Mouse (Mus musculus) lung, embryonic 15.5 days (tissue): ENCODE measurements around the gene Cntnap2. TPM values are rescaled to one million over a fixed set of nuclear protein-coding genes. Genes with fewer than 3 reads are reported as not detected.
"Not testable (repeated sequence)": the region's sequence is repeated elsewhere in the genome, so short reads cannot be mapped to it uniquely, and the experiment has no call there.

Experiments
- ATAC-seq: fragments of 200-750 bp; cut with Nextera tagmentation; 2 replicates; pipeline ENCODE4 v1.8.0; 2017; ENCODE audit warnings: moderate number of reproducible peaks, borderline replicate concordance; ENCODE audit not compliant: low FRiP score, low TSS enrichment; ENCODE audit errors: extremely low read depth
- H3K27ac ChIP-seq: fragments of 300-500 bp; sonication (generic); 2 replicates; pipeline ENCODE4 v1.5.1; 2015; ENCODE audit warnings: moderate library complexity, mild to moderate bottlenecking, inconsistent platforms
- H3K27me3 ChIP-seq: fragments of 300-500 bp; sonication (generic); 2 replicates; pipeline ENCODE4 v1.6.1; 2015; ENCODE audit warnings: inconsistent platforms
- H3K36me3 ChIP-seq: fragments of 300-500 bp; sonication (generic); 2 replicates; pipeline ENCODE4 v1.6.1; 2015; ENCODE audit warnings: inconsistent platforms
- H3K4me1 ChIP-seq: fragments of 300-500 bp; sonication (generic); 2 replicates; pipeline ENCODE4 v1.6.1; 2015; ENCODE audit warnings: inconsistent platforms
- H3K4me2 ChIP-seq: fragments of 300-500 bp; sonication (generic); 2 replicates; pipeline ENCODE4 v1.6.1; 2015; ENCODE audit warnings: inconsistent platforms, mild to moderate bottlenecking, moderate library complexity
- H3K4me3 ChIP-seq: fragments of 300-500 bp; sonication (generic); 2 replicates; pipeline ENCODE4 v1.5.1; 2015; ENCODE audit warnings: mild to moderate bottlenecking, inconsistent platforms
- H3K9ac ChIP-seq: fragments of 300-500 bp; sonication (generic); 2 replicates; pipeline ENCODE4 v1.6.1; 2015; ENCODE audit warnings: inconsistent platforms
- H3K9me3 ChIP-seq: fragments of 300-500 bp; sonication (generic); 2 replicates; pipeline ENCODE4 v1.6.1; 2016; ENCODE audit warnings: inconsistent platforms
- WGBS: fragments of 180-500 bp; shearing (Covaris S2); methylation state at CpG from one replicate; pipeline ENCODE4 v1.1.7; 2015; 5-methylcytosine and 5-hydroxymethylcytosine counted together
- polyA plus RNA-seq: library from polyadenylated mRNA; unstranded; fragments of >200 nt; fragmentation: Nextera tagmentation; extraction: Ambion mirVana; gene quantifications from 2 replicates; pipeline ENCODE4 v1.2.1, GENCODE M21; 2015

Gene Cntnap2
- polyA plus RNA-seq, 1 experiment from 2014 or later = 1.0 TPM

DNA sequence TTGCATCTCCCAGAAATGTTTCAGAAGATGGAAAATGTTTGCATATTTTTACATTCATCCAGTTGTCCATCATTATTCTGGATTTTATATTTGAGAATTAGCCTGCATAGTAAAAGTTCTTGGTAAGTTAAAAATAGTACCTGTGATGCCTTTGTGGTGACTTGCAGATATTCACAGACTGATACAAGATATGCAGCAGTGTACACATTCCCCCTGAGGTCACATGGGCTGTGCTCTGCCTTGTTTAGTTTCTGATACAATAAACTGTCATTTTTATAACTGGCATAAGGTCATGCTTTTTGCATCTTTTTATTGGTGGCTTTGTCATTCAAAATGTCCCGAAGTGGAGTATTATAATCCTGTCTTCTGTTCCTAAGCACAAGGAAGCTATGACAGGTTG is 2148.9 kb downstream of the Cntnap2 start:
- ATAC-seq = no peak
- H3K4me3 ChIP-seq = no peak overlapping the region
- H3K9ac ChIP-seq = no peak overlapping the region
- H3K9me3 ChIP-seq = no peaks in the 10 kb centered on the region
- H3K4me2 ChIP-seq = no peak overlapping the region
- H3K27me3 ChIP-seq = no peaks in the 10 kb centered on the region
- no peak overlapping the region for H3K27ac ChIP-seq
- no peaks in the 10 kb centered on the region for H3K4me1 ChIP-seq
- 64% methylated on average over 1 of the region's 1 CpGs for WGBS
- H3K36me3 ChIP-seq = no peaks in the 10 kb centered on the region

GRCm38 (mm10) chr6:47214731-47215130 is 2155.6 kb downstream of the Cntnap2 start:
- Histone ChIP-seq H3K36me3 (no peaks in the 10 kb centered on the region), H3K9me3 (no peaks in the 10 kb centered on the region), H3K9ac (no peak overlapping the region), H3K4me3 (no peak overlapping the region), H3K4me1 (no peaks in the 10 kb centered on the region), H3K27ac (no peak overlapping the region), H3K27me3 (no peaks in the 10 kb centered on the region), H3K4me2 (no peak overlapping the region)
- no peak for ATAC-seq

DNA sequence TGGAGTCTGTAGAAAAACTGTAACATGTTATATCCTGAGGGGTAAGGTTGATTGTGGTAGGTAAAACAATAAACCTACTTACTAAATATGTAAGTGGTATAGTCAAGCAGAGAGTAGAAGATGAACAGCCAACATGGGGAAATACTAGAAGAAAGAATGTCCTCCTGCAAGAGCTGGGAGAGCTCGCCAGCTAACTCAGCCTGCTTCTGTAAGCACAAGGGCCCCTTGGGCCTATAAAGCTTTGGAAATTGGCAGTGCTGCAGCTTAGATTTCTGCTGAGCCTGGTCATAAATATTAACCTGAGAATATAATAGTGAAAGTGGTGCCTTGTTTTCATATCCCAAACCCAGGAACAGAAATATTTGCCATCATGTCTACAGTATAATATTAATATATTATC is 2164.4 kb downstream of the Cntnap2 start:
- not testable (repeated sequence) for H3K4me3 ChIP-seq, H3K4me2 ChIP-seq, H3K9ac ChIP-seq, H3K27me3 ChIP-seq, H3K36me3 ChIP-seq, H3K27ac ChIP-seq, H3K4me1 ChIP-seq, ATAC-seq, H3K9me3 ChIP-seq
- WGBS = 56% methylated on average over 1 of the region's 1 CpGs

- 67% methylated on average over 3 of the region's 3 CpGs for WGBS
Observed at GRCm38 (mm10) chr6:47225391-47225790, 2166.2 kb downstream of the Cntnap2 start.

GRCm38 (mm10) chr6:47227601-47228000 is 2168.4 kb downstream of the Cntnap2 start:
- Histone ChIP-seq H3K4me2 (no peak overlapping the region), H3K9me3 (no peaks in the 10 kb centered on the region), H3K9ac (no peak overlapping the region), H3K27ac (no peak overlapping the region), H3K4me3 (no peak overlapping the region), H3K36me3 (no peaks in the 10 kb centered on the region), H3K4me1 (peaks cover 3% of the 10 kb centered on the region; the same call in 1 of the 2 replicates), H3K27me3 (no peaks in the 10 kb centered on the region)
- no peak for ATAC-seq
- 58% methylated on average over 3 of the region's 3 CpGs for WGBS

More at GRCm38 (mm10) chr6:47225391-47225790, 2166.2 kb downstream of the Cntnap2 start:
- H3K4me2 ChIP-seq, H3K4me1 ChIP-seq, H3K9me3 ChIP-seq, H3K36me3 ChIP-seq, H3K27me3 ChIP-seq, ATAC-seq, H3K9ac ChIP-seq, H3K4me3 ChIP-seq, H3K27ac ChIP-seq: not testable (repeated sequence)

- Histone ChIP-seq H3K4me2 (no peak overlapping the region), H3K36me3 (no peaks in the 10 kb centered on the region), H3K27ac (no peak overlapping the region), H3K9ac (no peak overlapping the region), H3K4me3 (no peak overlapping the region), H3K4me1 (peaks cover 3% of the 10 kb centered on the region; the same call in 1 of the 2 replicates), H3K27me3 (no peaks in the 10 kb centered on the region), H3K9me3 (no peaks in the 10 kb centered on the region)
- ATAC-seq = no peak
- 54% methylated on average over 7 of the region's 7 CpGs for WGBS
Observed at GRCm38 (mm10) chr6:47228676-47229317, 2169.6 kb downstream of the Cntnap2 start.

- Histone ChIP-seq H3K36me3 (no peaks in the 10 kb centered on the region), H3K9me3 (no peaks in the 10 kb centered on the region), H3K27me3 (no peaks in the 10 kb centered on the region), H3K27ac (no peak overlapping the region), H3K9ac (no peak overlapping the region), H3K4me2 (no peak overlapping the region), H3K4me1 (no peaks in the 10 kb centered on the region), H3K4me3 (no peak overlapping the region)
- WGBS = 62% methylated on average over 6 of the region's 6 CpGs
- ATAC-seq = no peak
Observed at GRCm38 (mm10) chr6:47231513-47231912, 2172.4 kb downstream of the Cntnap2 start.

- no peak overlapping the region for H3K4me2 ChIP-seq
- no peaks in the 10 kb centered on the region for H3K36me3 ChIP-seq
- 49% methylated on average over 3 of the region's 3 CpGs for WGBS
- no peak overlapping the region for H3K27ac ChIP-seq
- H3K9ac ChIP-seq = no peak overlapping the region
- peaks cover 3% of the 10 kb centered on the region; the same call in 1 of the 2 replicates for H3K4me1 ChIP-seq
- no peak overlapping the region for H3K4me3 ChIP-seq
- ATAC-seq = no peak
- H3K27me3 ChIP-seq = no peaks in the 10 kb centered on the region
- no peaks in the 10 kb centered on the region for H3K9me3 ChIP-seq
Observed at GRCm38 (mm10) chr6:47239376-47239921, 2180.3 kb downstream of the Cntnap2 start.

DNA sequence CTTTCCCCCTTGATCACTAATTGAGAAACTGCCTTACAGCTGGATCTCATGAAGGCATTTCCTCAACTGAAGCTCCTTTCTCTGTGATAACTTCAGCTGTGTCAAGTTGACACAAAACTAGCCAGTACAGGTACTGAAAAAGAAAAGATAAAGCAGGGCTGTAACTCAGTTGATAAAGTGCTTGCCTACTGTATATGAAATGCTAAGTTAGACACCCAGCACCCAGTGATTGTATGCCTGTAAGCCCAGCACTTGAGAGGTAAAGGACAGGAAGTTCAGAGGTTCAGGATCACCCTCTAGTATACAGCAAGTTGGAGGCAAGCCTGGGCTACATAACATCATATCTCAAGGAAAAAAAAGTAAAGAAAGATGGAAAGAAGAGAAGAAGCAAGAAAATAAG is 2182.2 kb downstream of the Cntnap2 start:
- Histone ChIP-seq H3K27me3 (no peaks in the 10 kb centered on the region), H3K9me3 (no peaks in the 10 kb centered on the region), H3K4me2 (no peak overlapping the region), H3K4me3 (no peak overlapping the region), H3K36me3 (no peaks in the 10 kb centered on the region), H3K27ac (no peak overlapping the region), H3K9ac (no peak overlapping the region), H3K4me1 (peaks cover 5% of the 10 kb centered on the region; the same call in 1 of the 2 replicates)
- ATAC-seq = no peak

DNA sequence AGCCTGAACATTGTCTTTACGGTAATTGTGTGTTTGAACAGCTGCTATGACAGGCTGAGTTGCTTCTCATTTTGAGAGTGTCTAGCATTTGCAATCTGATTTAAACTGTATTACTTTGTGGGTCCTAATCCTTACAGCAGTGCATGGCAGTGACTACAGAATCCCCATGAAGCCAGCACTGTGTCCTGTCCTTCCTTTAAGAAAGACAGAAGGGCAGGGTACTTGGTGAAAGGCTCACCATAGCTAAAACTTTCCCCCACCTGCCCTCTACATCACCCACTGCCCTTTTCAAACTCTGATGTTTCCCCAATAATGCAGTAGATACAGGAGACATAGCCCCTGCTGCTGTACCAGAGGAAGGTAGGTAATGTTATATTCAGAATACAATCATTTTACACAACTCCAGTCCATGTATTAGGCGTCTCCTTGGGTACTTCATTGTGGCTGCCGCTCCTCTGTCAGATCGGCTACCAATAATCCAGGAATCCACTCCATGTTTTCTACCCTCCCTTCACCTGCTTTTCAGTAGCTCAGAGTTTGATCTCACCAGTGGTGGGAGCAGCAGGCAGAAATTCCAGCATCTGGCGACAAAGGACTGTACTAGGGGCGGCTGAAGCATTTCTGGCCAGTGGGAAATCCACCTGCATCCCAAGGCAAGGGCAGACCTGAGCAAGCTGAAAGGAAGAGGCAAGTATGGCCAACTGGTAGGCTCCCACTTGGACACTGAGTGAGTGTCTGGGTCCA is 2184.9 kb downstream of the Cntnap2 start:
- Histone ChIP-seq H3K27me3 (no peaks in the 10 kb centered on the region), H3K4me2 (peak overlapping the region; percentile 33), H3K9me3 (no peaks in the 10 kb centered on the region), H3K9ac (no peak overlapping the region), H3K4me1 (peaks cover 5% of the 10 kb centered on the region; the same call in 1 of the 2 replicates), H3K27ac (no peak overlapping the region), H3K36me3 (no peaks in the 10 kb centered on the region), H3K4me3 (peak overlapping the region; percentile 12; the same call in 1 of the 2 replicates)
- peak; percentile 57; the same call in 1 of the 2 replicates for ATAC-seq
- WGBS = 15% methylated on average over 6 of the region's 6 CpGs

DNA sequence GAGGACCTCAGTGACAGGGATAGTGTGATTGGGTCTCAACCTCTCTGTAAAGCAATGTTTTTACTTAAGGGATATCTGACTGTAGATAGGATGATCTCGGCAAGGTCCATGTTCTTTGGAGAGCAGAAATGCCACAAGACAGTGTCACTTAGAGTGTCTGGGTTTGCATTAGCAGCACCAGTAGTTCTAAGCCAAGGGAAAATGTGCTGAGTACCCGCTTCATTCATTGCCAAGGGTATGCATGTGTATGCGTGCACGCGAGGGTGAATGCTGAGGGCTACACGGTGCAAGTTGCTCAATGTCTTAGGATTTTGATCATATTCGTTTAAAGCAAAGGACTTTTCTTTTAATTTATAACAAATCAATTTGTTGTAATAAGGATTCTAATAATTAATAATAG is 2185.5 kb downstream of the Cntnap2 start:
- Histone ChIP-seq H3K36me3 (no peaks in the 10 kb centered on the region), H3K27ac (no peak overlapping the region), H3K9me3 (no peaks in the 10 kb centered on the region), H3K4me1 (peaks cover 5% of the 10 kb centered on the region; the same call in 1 of the 2 replicates), H3K4me2 (peak overlapping the region; percentile 33), H3K9ac (no peak overlapping the region), H3K4me3 (peak overlapping the region; percentile 12; the same call in 1 of the 2 replicates), H3K27me3 (no peaks in the 10 kb centered on the region)
- no peak for ATAC-seq
- 26% methylated on average over 7 of the region's 7 CpGs for WGBS

DNA sequence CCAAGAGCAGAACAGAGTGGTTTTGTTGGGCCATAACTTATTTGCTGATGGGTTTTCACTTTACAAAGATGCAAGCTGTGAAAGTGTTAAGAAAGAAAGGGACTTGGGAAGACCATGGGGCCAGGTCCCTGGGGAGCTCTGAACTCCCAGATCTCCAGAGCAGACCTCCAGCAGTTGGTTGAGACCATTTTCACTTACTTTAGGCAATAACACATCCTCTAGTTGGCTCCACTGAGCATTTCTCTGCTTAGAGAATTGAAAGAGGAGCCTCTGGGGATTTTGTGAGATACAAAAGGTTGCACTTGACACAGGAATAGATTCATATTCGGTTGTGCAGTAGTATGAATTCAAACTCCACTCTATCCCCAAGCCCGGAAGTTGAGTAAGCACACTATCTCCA is 2196.1 kb downstream of the Cntnap2 start:
- H3K36me3 ChIP-seq = no peaks in the 10 kb centered on the region
- no peak overlapping the region for H3K9ac ChIP-seq
- H3K4me2 ChIP-seq = no peak overlapping the region
- no peak for ATAC-seq
- H3K4me3 ChIP-seq = no peak overlapping the region
- no peaks in the 10 kb centered on the region for H3K4me1 ChIP-seq
- H3K27me3 ChIP-seq = no peaks in the 10 kb centered on the region
- H3K9me3 ChIP-seq = no peaks in the 10 kb centered on the region
- WGBS = 78% methylated on average over 2 of the region's 2 CpGs
- H3K27ac ChIP-seq = no peak overlapping the region
